Mouse (Mus musculus) lung, embryonic 15.5 days (tissue): Measurements from ENCODE around the gene Calm3. TPM values are rescaled to one million over a fixed set of nuclear protein-coding genes. Genes with fewer than 3 reads are reported as not detected.

Experiments
- ATAC-seq: fragments of 200-750 bp; cut with Nextera tagmentation; 2 replicates; pipeline ENCODE4 v1.8.0; 2017; ENCODE audit warnings: moderate number of reproducible peaks, borderline replicate concordance; ENCODE audit not compliant: low FRiP score, low TSS enrichment; ENCODE audit errors: extremely low read depth
- H3K27ac ChIP-seq: fragments of 300-500 bp; sonication (generic); 2 replicates; pipeline ENCODE4 v1.5.1; 2015; ENCODE audit warnings: moderate library complexity, mild to moderate bottlenecking, inconsistent platforms
- H3K27me3 ChIP-seq: fragments of 300-500 bp; sonication (generic); 2 replicates; pipeline ENCODE4 v1.6.1; 2015; ENCODE audit warnings: inconsistent platforms
- H3K36me3 ChIP-seq: fragments of 300-500 bp; sonication (generic); 2 replicates; pipeline ENCODE4 v1.6.1; 2015; ENCODE audit warnings: inconsistent platforms
- H3K4me1 ChIP-seq: fragments of 300-500 bp; sonication (generic); 2 replicates; pipeline ENCODE4 v1.6.1; 2015; ENCODE audit warnings: inconsistent platforms
- H3K4me2 ChIP-seq: fragments of 300-500 bp; sonication (generic); 2 replicates; pipeline ENCODE4 v1.6.1; 2015; ENCODE audit warnings: inconsistent platforms, mild to moderate bottlenecking, moderate library complexity
- H3K4me3 ChIP-seq: fragments of 300-500 bp; sonication (generic); 2 replicates; pipeline ENCODE4 v1.5.1; 2015; ENCODE audit warnings: mild to moderate bottlenecking, inconsistent platforms
- H3K9ac ChIP-seq: fragments of 300-500 bp; sonication (generic); 2 replicates; pipeline ENCODE4 v1.6.1; 2015; ENCODE audit warnings: inconsistent platforms
- H3K9me3 ChIP-seq: fragments of 300-500 bp; sonication (generic); 2 replicates; pipeline ENCODE4 v1.6.1; 2016; ENCODE audit warnings: inconsistent platforms
- WGBS: fragments of 180-500 bp; shearing (Covaris S2); methylation state at CpG from one replicate; pipeline ENCODE4 v1.1.7; 2015; 5-methylcytosine and 5-hydroxymethylcytosine counted together
- polyA plus RNA-seq: library from polyadenylated mRNA; unstranded; fragments of >200 nt; fragmentation: Nextera tagmentation; extraction: Ambion mirVana; gene quantifications from 2 replicates; pipeline ENCODE4 v1.2.1, GENCODE M21; 2015

Gene Calm3
- polyA plus RNA-seq, 1 experiment from 2014 or later: 101 TPM

DNA sequence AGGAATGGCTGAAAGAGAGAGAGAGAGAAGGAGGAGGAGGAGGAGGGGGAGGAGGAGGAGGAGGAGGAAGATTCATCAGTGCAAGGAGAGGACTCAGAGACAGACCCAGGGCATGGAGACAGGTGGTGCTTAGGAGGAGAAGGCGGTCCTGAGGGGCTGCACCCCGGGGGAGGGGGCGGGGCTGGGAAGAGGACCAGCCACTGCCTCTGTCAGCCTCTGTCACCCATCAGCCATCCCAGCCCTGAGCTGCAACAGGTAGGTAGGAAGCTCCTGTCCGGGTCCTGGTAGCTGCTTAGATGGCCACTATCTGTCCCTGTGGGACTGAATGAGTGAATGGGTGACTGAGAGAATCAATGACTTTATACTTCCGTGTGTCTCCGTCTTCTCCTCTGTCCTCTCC lies 30.3 kb downstream of the Calm3 start:
- 3% methylated on average over 6 of the region's 6 CpGs for WGBS
- H3K9ac ChIP-seq: no peak overlapping the region
- no peak overlapping the region; the same call in 1 of the 2 replicates for H3K4me3 ChIP-seq

DNA sequence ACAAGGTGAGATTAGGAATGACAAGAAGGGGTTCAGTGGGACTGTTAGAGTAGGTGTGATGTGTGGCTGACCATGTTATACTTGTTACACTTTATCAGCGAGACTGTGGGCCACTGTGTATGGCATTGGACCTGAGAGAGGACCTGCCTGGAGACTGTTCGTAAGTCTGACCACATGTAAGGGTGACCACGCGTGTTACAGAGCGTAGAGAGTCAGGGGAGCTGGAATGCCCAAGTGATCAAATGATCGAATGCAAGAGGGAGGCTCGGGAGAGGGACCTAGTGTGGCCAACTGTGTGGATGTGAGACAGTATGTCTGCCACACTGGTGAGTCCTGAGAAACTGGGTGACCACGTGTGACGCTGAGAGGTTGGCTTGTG lies 31.6 kb downstream of the Calm3 start:
- Histone ChIP-seq H3K9me3 (no peaks in the 10 kb centered on the region), H3K36me3 (no peaks in the 10 kb centered on the region), H3K27me3 (peaks cover 29% of the 10 kb centered on the region), H3K4me1 (peaks cover 51% of the 10 kb centered on the region), H3K4me3 (peak overlapping the region; percentile 36), H3K9ac (peak overlapping the region; percentile 56; the same call in 1 of the 2 replicates), H3K27ac (no peak overlapping the region), H3K4me2 (peak overlapping the region; percentile 71)
- WGBS: 23% methylated on average over 9 of the region's 9 CpGs
- ATAC-seq: no peak

More for the DNA sequence above, 30.3 kb downstream of the Calm3 start:
- H3K4me1 ChIP-seq: peaks cover 50% of the 10 kb centered on the region
- H3K4me2 ChIP-seq: peak overlapping the region; percentile 71
- no peaks in the 10 kb centered on the region for H3K9me3 ChIP-seq
- no peak overlapping the region for H3K27ac ChIP-seq
- no peak for ATAC-seq
- H3K36me3 ChIP-seq: no peaks in the 10 kb centered on the region
- H3K27me3 ChIP-seq: peaks cover 29% of the 10 kb centered on the region

DNA sequence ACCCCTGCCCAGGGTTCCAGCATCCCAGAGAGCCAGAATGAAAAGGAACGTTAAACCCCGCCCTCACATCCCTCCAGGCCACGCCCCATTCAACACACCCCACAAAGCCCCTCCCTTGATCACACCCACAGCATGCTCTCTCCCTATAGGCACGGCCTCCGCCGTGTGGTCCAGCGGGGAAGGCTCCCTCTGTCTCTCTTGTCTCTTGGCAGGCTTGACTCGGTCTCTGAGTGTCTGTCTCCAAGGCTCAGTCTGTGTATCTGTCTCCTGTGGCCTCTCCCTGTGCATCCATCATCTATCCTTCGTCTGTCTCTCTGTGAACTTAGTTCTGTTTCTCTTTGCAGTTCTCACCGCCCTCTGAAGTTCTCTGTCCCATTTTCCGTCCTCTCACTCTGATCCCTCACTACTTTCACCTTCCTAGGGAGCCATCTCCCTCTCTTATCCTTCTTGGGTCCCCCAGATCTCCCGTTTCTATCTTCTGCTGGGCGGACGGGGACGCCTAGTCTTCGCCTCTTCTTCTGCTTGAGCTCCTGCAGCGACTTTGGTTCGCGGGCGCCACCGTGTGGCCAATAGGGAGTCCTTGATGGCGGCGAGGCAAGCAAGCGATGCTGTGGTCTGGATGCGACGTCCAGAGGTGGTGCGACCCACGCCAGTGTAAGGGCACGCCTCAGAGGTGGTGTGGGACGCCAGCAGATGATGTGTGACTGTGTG lies 32.1 kb downstream of the Calm3 start, which contains the start of gene Gng8:
TSS of gene Gng8 (plus strand) at position 146 of the 711 bp plus-strand sequence.
- H3K9ac ChIP-seq: peak within 1 kb of the TSS; percentile 56

GRCm38 (mm10) chr7:16890944-16891343 lies 33.0 kb downstream of the Calm3 start:
- Histone ChIP-seq H3K9me3 (0 out of 2 replicates have a peak, but pooled peaks cover 3% of the 10 kb centered on the region), H3K27me3 (peaks cover 37% of the 10 kb centered on the region), H3K4me2 (peak overlapping the region; percentile 71), H3K9ac (0 out of 2 replicates have a peak overlapping the region, but pooled peaks have one; percentile 1), H3K36me3 (peaks cover 9% of the 10 kb centered on the region), H3K4me1 (peaks cover 51% of the 10 kb centered on the region), H3K27ac (peak overlapping the region; percentile 94), H3K4me3 (peak overlapping the region; percentile 36; the same call in 1 of the 2 replicates)
- under 1% methylated on average over 23 of the region's 23 CpGs for WGBS
- ATAC-seq: peak; percentile 88

More for the DNA sequence above, 32.1 kb downstream of the Calm3 start, which contains the start of gene Gng8:
- Histone ChIP-seq H3K4me3 (peak within 1 kb of the TSS; percentile 36), H3K36me3 (peaks cover under 1% of the 10 kb centered on the region; the same call in 1 of the 2 replicates), H3K27me3 (peaks cover 29% of the 10 kb centered on the region), H3K4me2 (peak within 1 kb of the TSS; percentile 71), H3K9me3 (no peaks in the 10 kb centered on the region), H3K4me1 (peaks cover 51% of the 10 kb centered on the region), H3K27ac (peak within 1 kb of the TSS; percentile 94)
- under 1% methylated on average over 30 of the region's 30 CpGs for WGBS
- ATAC-seq: peak; percentile 86

GRCm38 (mm10) chr7:16890536-16890935 lies 33.4 kb downstream of the Calm3 start:
- peaks cover 7% of the 10 kb centered on the region; the same call in 1 of the 2 replicates for H3K9me3 ChIP-seq
- peaks cover 13% of the 10 kb centered on the region for H3K36me3 ChIP-seq
- peak overlapping the region; percentile 1; the same call in 1 of the 2 replicates for H3K9ac ChIP-seq
- H3K4me2 ChIP-seq: peak overlapping the region; percentile 71
- 28% methylated on average over 6 of the region's 6 CpGs for WGBS
- ATAC-seq: no peak
- peak overlapping the region; percentile 36; the same call in 1 of the 2 replicates for H3K4me3 ChIP-seq
- H3K27me3 ChIP-seq: peaks cover 41% of the 10 kb centered on the region
- H3K27ac ChIP-seq: peak overlapping the region; percentile 94
- peaks cover 50% of the 10 kb centered on the region for H3K4me1 ChIP-seq

GRCm38 (mm10) chr7:16885905-16886304 lies 38.0 kb downstream of the Calm3 start:
- Histone ChIP-seq H3K4me1 (peaks cover 19% of the 10 kb centered on the region), H3K9me3 (peaks cover 10% of the 10 kb centered on the region; the same call in 1 of the 2 replicates), H3K4me2 (peak overlapping the region; percentile 45; the same call in 1 of the 2 replicates), H3K4me3 (peak overlapping the region; percentile 36), H3K27ac (no peak overlapping the region), H3K9ac (no peak overlapping the region), H3K27me3 (peaks cover 28% of the 10 kb centered on the region), H3K36me3 (peaks cover 38% of the 10 kb centered on the region)
- ATAC-seq: no peak
- WGBS: 56% methylated on average over 59 of the region's 59 CpGs

DNA sequence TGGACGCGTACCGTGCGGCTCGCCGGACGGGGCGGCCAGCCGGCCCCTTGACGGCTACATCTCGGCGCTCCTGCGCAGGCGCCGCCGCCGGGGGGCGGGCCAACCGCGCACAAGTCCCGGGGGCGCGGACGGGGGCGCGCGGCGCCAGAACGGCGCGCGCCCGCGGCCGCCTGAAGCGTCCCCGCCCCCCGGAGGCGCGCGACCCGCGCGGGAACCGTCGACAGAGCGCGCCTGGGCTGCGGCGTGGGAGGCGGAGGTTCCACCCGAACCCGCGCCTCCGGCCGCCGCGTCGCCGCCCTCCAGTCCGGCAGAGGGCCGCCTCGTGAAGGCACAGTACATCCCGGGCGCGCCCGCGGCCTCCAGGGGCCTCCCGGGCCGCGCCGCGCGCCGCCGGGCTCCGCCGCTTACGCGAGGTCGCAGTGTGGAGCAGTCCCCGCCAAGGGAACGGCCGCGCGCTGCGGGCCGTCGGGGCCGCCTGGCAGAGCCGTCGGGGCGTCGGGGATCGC lies 38.6 kb downstream of the Calm3 start:
- 19% methylated on average over 71 of the region's 95 CpGs for WGBS

DNA sequence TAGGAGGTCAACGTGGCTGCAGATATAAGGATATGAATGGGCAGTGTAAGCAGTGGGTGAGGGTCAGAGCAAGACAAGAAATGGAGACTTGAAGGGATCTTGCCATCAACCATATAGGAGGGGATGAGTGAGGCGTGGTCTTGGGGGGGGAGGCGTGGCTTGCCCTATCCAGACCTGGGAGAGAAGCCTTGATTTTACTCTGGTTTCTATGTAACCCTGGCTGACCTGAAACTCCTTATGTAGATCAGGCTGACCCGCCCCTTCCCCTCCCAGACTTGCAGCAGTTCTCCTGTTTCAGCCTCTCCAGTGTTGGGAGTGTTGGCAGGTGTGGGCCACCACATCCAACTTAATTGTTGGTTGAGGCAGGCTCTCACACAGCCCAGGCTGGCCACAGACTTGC lies 39.6 kb downstream of the Calm3 start:
- H3K9me3 ChIP-seq: peaks cover 10% of the 10 kb centered on the region; the same call in 1 of the 2 replicates
- no peak overlapping the region for H3K4me2 ChIP-seq
- H3K27me3 ChIP-seq: peaks cover 28% of the 10 kb centered on the region
- peaks cover 25% of the 10 kb centered on the region for H3K4me1 ChIP-seq
- no peak overlapping the region for H3K4me3 ChIP-seq
- H3K27ac ChIP-seq: no peak overlapping the region
- 79% methylated on average over 4 of the region's 4 CpGs for WGBS
- H3K9ac ChIP-seq: no peak overlapping the region
- H3K36me3 ChIP-seq: peaks cover 38% of the 10 kb centered on the region
- no peak for ATAC-seq

More for the DNA sequence above, 38.6 kb downstream of the Calm3 start:
- H3K27me3 ChIP-seq: peaks cover 28% of the 10 kb centered on the region
- peak overlapping the region; percentile 36 for H3K4me3 ChIP-seq
- peaks cover 38% of the 10 kb centered on the region for H3K36me3 ChIP-seq
- H3K9me3 ChIP-seq: peaks cover 10% of the 10 kb centered on the region; the same call in 1 of the 2 replicates
- H3K4me2 ChIP-seq: peak overlapping the region; percentile 45
- no peak for ATAC-seq
- peaks cover 19% of the 10 kb centered on the region for H3K4me1 ChIP-seq
- no peak overlapping the region for H3K9ac ChIP-seq
- H3K27ac ChIP-seq: no peak overlapping the region

GRCm38 (mm10) chr7:16883162-16883561 lies 40.8 kb downstream of the Calm3 start:
- WGBS: 91% methylated on average over 6 of the region's 6 CpGs

GRCm38 (mm10) chr7:16880615-16881014 lies 43.3 kb downstream of the Calm3 start:
- peaks cover 16% of the 10 kb centered on the region for H3K27me3 ChIP-seq
- H3K36me3 ChIP-seq: peaks cover 26% of the 10 kb centered on the region
- peak overlapping the region; percentile 12; the same call in 1 of the 2 replicates for H3K4me2 ChIP-seq
- peaks cover 4% of the 10 kb centered on the region; the same call in 1 of the 2 replicates for H3K9me3 ChIP-seq
- H3K9ac ChIP-seq: no peak overlapping the region
- no peak overlapping the region for H3K4me3 ChIP-seq
- peaks cover 41% of the 10 kb centered on the region for H3K4me1 ChIP-seq
- 29% methylated on average over 5 of the region's 5 CpGs for WGBS
- H3K27ac ChIP-seq: peak overlapping the region; percentile 74
- no peak for ATAC-seq

More at GRCm38 (mm10) chr7:16883162-16883561, 40.8 kb downstream of the Calm3 start:
- Histone ChIP-seq H3K27ac (no peak overlapping the region), H3K4me2 (no peak overlapping the region), H3K4me1 (peaks cover 26% of the 10 kb centered on the region), H3K9ac (no peak overlapping the region), H3K9me3 (peaks cover 10% of the 10 kb centered on the region; the same call in 1 of the 2 replicates), H3K27me3 (peaks cover 28% of the 10 kb centered on the region), H3K4me3 (no peak overlapping the region), H3K36me3 (peaks cover 38% of the 10 kb centered on the region)
- no peak for ATAC-seq

GRCm38 (mm10) chr7:16879796-16880547 lies 43.9 kb downstream of the Calm3 start:
- H3K4me2 ChIP-seq: peak overlapping the region; percentile 12; the same call in 1 of the 2 replicates
- H3K9ac ChIP-seq: no peak overlapping the region
- H3K4me1 ChIP-seq: peaks cover 41% of the 10 kb centered on the region
- H3K4me3 ChIP-seq: no peak overlapping the region
- H3K36me3 ChIP-seq: peaks cover 19% of the 10 kb centered on the region
- no peaks in the 10 kb centered on the region for H3K9me3 ChIP-seq
- WGBS: 24% methylated on average over 9 of the region's 9 CpGs
- H3K27me3 ChIP-seq: peaks cover 9% of the 10 kb centered on the region
- peak; percentile 46; the same call in 1 of the 2 replicates for ATAC-seq
- peak overlapping the region; percentile 74 for H3K27ac ChIP-seq
